Mouse (Mus musculus): ENCODE measurements around the gene Platr17.

GRCm38 (mm10) chr17:33929371-33930279 lies 24.7 kb downstream of the Platr17 start, which contains the start of gene Rgl2:
- TF ChIP-seq POLR2A (IDR thresholded peaks at IDR 0.05; ENCODE audit: insufficient read depth, low read depth, low read length): peak; percentile 73; the same call in 1 of the 2 replicates
- TF ChIP-seq CTCF (IDR thresholded peaks at IDR 0.05): peak; percentile 56

Data from heart, adult 2 months (tissue).